Mouse (Mus musculus): ENCODE measurements around the gene Pfn5. TPM values are rescaled to one million over a fixed set of nuclear protein-coding genes. Genes with fewer than 3 reads are reported as not detected.
"Not testable (repeated sequence)": the region's sequence is repeated elsewhere in the genome, so short reads cannot be mapped to it uniquely, and the experiment has no call there.

Gene Pfn5
- not detected in 2 replicates for polyA plus RNA-seq (2014; fragmentation: Nextera tagmentation; extraction: Ambion mirVana)

- no peaks in the 10 kb centered on the region for H3K9me3 ChIP-seq (ENCODE audit: control insufficient read depth, low read length)
- H3K27me3 ChIP-seq (ENCODE audit: control insufficient read depth, insufficient read depth, low read length) = no peaks in the 10 kb centered on the region
- no peak within 1 kb of the TSS for H3K27ac ChIP-seq (replicated peaks in 1 of 2; ENCODE audit: control insufficient read depth in 1 of 2, insufficient read depth in 1 of 2, low read depth in 2 of 2, low read length in 2 of 2)
- no peaks in the 10 kb centered on the region for H3K36me3 ChIP-seq (ENCODE audit: control insufficient read depth, insufficient read depth, low read length)
- no peaks in the 10 kb centered on the region for H3K4me1 ChIP-seq (ENCODE audit: control insufficient read depth in 2 of 2, insufficient read depth in 2 of 2, low read length in 2 of 2)
- WGBS = 84% methylated on average over 2 of the region's 2 CpGs
- no peak for ATAC-seq (ENCODE audit: insufficient number of reproducible peaks, insufficient read depth, low FRiP score, low read depth)
- H3K9ac ChIP-seq (ENCODE audit: low read length) = no peak within 1 kb of the TSS
- H3K4me3 ChIP-seq (ENCODE audit: control insufficient read depth in 1 of 2, insufficient read depth in 1 of 2, low read depth in 1 of 2, low read length in 2 of 2) = no peak within 1 kb of the TSS
- H3K4me2 ChIP-seq (ENCODE audit: low read length) = no peak within 1 kb of the TSS
Measured at GRCm38 (mm10) chrX:95557887-95558286, at the start of gene Pfn5, which contains the start of gene Asb12. Gene Pfn5, plus strand, starts transcription at chrX:95558104. Gene Asb12, minus strand, starts transcription at chrX:95557987.

- Histone ChIP-seq H3K27me3 (ENCODE audit: control insufficient read depth, insufficient read depth, low read length) (no peaks in the 10 kb centered on the region), H3K36me3 (ENCODE audit: control insufficient read depth, insufficient read depth, low read length) (no peaks in the 10 kb centered on the region), H3K9ac (ENCODE audit: low read length) (no peak overlapping the region), H3K4me1 (ENCODE audit: control insufficient read depth in 2 of 2, insufficient read depth in 2 of 2, low read length in 2 of 2) (no peaks in the 10 kb centered on the region), H3K4me2 (ENCODE audit: low read length) (no peak overlapping the region), H3K4me3 (ENCODE audit: control insufficient read depth in 1 of 2, insufficient read depth in 1 of 2, low read depth in 1 of 2, low read length in 2 of 2) (no peak overlapping the region), H3K27ac (replicated peaks in 1 of 2; ENCODE audit: control insufficient read depth in 1 of 2, insufficient read depth in 1 of 2, low read depth in 2 of 2, low read length in 2 of 2) (no peak overlapping the region), H3K9me3 (ENCODE audit: control insufficient read depth, low read length) (no peaks in the 10 kb centered on the region)
- no peak for ATAC-seq (ENCODE audit: insufficient number of reproducible peaks, insufficient read depth, low FRiP score, low read depth)
Measured at GRCm38 (mm10) chrX:95523883-95524282, 34.0 kb upstream of the Pfn5 start.

GRCm38 (mm10) chrX:95525166-95525565 lies 32.7 kb upstream of the Pfn5 start:
- 59% methylated on average over 2 of the region's 2 CpGs for WGBS
- no peak for ATAC-seq (ENCODE audit: insufficient number of reproducible peaks, insufficient read depth, low FRiP score, low read depth)
- no peaks in the 10 kb centered on the region for H3K36me3 ChIP-seq (ENCODE audit: control insufficient read depth, insufficient read depth, low read length)

GRCm38 (mm10) chrX:95535493-95535892 lies 22.4 kb upstream of the Pfn5 start:
- H3K27me3 ChIP-seq (ENCODE audit: control insufficient read depth, insufficient read depth, low read length); H3K4me3 ChIP-seq (ENCODE audit: control insufficient read depth in 1 of 2, insufficient read depth in 1 of 2, low read depth in 1 of 2, low read length in 2 of 2); H3K4me2 ChIP-seq (ENCODE audit: low read length); H3K9me3 ChIP-seq (ENCODE audit: control insufficient read depth, low read length); H3K36me3 ChIP-seq (ENCODE audit: control insufficient read depth, insufficient read depth, low read length); H3K4me1 ChIP-seq (ENCODE audit: control insufficient read depth in 2 of 2, insufficient read depth in 2 of 2, low read length in 2 of 2); ATAC-seq (ENCODE audit: insufficient number of reproducible peaks, insufficient read depth, low FRiP score, low read depth); H3K9ac ChIP-seq (ENCODE audit: low read length); H3K27ac ChIP-seq (replicated peaks in 1 of 2; ENCODE audit: control insufficient read depth in 1 of 2, insufficient read depth in 1 of 2, low read depth in 2 of 2, low read length in 2 of 2): not testable (repeated sequence)
- 70% methylated on average over 2 of the region's 2 CpGs for WGBS

More at GRCm38 (mm10) chrX:95525166-95525565, 32.7 kb upstream of the Pfn5 start:
- H3K4me3 ChIP-seq (ENCODE audit: control insufficient read depth in 1 of 2, insufficient read depth in 1 of 2, low read depth in 1 of 2, low read length in 2 of 2) = no peak overlapping the region
- no peaks in the 10 kb centered on the region for H3K27me3 ChIP-seq (ENCODE audit: control insufficient read depth, insufficient read depth, low read length)
- H3K4me2 ChIP-seq (ENCODE audit: low read length) = no peak overlapping the region
- H3K4me1 ChIP-seq (ENCODE audit: control insufficient read depth in 2 of 2, insufficient read depth in 2 of 2, low read length in 2 of 2) = no peaks in the 10 kb centered on the region
- H3K9ac ChIP-seq (ENCODE audit: low read length) = no peak overlapping the region
- H3K27ac ChIP-seq (replicated peaks in 1 of 2; ENCODE audit: control insufficient read depth in 1 of 2, insufficient read depth in 1 of 2, low read depth in 2 of 2, low read length in 2 of 2) = no peak overlapping the region
- H3K9me3 ChIP-seq (ENCODE audit: control insufficient read depth, low read length) = no peaks in the 10 kb centered on the region

- Histone ChIP-seq H3K27me3 (ENCODE audit: control insufficient read depth, insufficient read depth, low read length) (no peaks in the 10 kb centered on the region), H3K9ac (ENCODE audit: low read length) (no peak overlapping the region), H3K4me3 (ENCODE audit: control insufficient read depth in 1 of 2, insufficient read depth in 1 of 2, low read depth in 1 of 2, low read length in 2 of 2) (no peak overlapping the region), H3K27ac (replicated peaks in 1 of 2; ENCODE audit: control insufficient read depth in 1 of 2, insufficient read depth in 1 of 2, low read depth in 2 of 2, low read length in 2 of 2) (no peak overlapping the region), H3K36me3 (ENCODE audit: control insufficient read depth, insufficient read depth, low read length) (no peaks in the 10 kb centered on the region), H3K9me3 (ENCODE audit: control insufficient read depth, low read length) (no peaks in the 10 kb centered on the region), H3K4me1 (ENCODE audit: control insufficient read depth in 2 of 2, insufficient read depth in 2 of 2, low read length in 2 of 2) (no peaks in the 10 kb centered on the region), H3K4me2 (ENCODE audit: low read length) (no peak overlapping the region)
- WGBS = 50% methylated on average over 4 of the region's 4 CpGs
- ATAC-seq (ENCODE audit: insufficient number of reproducible peaks, insufficient read depth, low FRiP score, low read depth) = no peak
Measured at GRCm38 (mm10) chrX:95554321-95554720, 3.6 kb upstream of the Pfn5 start.

GRCm38 (mm10) chrX:95600609-95601008 lies 42.7 kb downstream of the Pfn5 start:
- Histone ChIP-seq H3K27me3 (ENCODE audit: control insufficient read depth, insufficient read depth, low read length) (no peaks in the 10 kb centered on the region), H3K9me3 (ENCODE audit: control insufficient read depth, low read length) (no peaks in the 10 kb centered on the region), H3K4me1 (ENCODE audit: control insufficient read depth in 2 of 2, insufficient read depth in 2 of 2, low read length in 2 of 2) (peaks cover 0 to 4% of the 10 kb centered on the region in 2 experiments; a peak in 1 of 4 replicates), H3K4me2 (ENCODE audit: low read length) (no peak overlapping the region), H3K27ac (replicated peaks in 1 of 2; ENCODE audit: control insufficient read depth in 1 of 2, insufficient read depth in 1 of 2, low read depth in 2 of 2, low read length in 2 of 2) (no peak overlapping the region), H3K9ac (ENCODE audit: low read length) (no peak overlapping the region), H3K36me3 (ENCODE audit: control insufficient read depth, insufficient read depth, low read length) (no peaks in the 10 kb centered on the region), H3K4me3 (ENCODE audit: control insufficient read depth in 1 of 2, insufficient read depth in 1 of 2, low read depth in 1 of 2, low read length in 2 of 2) (no peak overlapping the region)
- 29% methylated on average over 5 of the region's 5 CpGs for WGBS
- no peak for ATAC-seq (ENCODE audit: insufficient number of reproducible peaks, insufficient read depth, low FRiP score, low read depth)

Other genes starting within 250 kb of the Pfn5 start
- gene Amer1, start 113.2 kb upstream of the Pfn5 start, polyA plus RNA-seq (2014; fragmentation: Nextera tagmentation; extraction: Ambion mirVana) = 6.0 and 6.4 TPM in 2 replicates
- gene Asb12, start 117 bp upstream of the Pfn5 start, polyA plus RNA-seq (2014; fragmentation: Nextera tagmentation; extraction: Ambion mirVana) = 3.2 and 4.0 TPM in 2 replicates
- 8.2 and 8.9 TPM in 2 replicates for gene Zc4h2, start 100.4 kb downstream of the Pfn5 start, polyA plus RNA-seq (2014; fragmentation: Nextera tagmentation; extraction: Ambion mirVana)
- gene Zc3h12b, start 153.6 kb downstream of the Pfn5 start, polyA plus RNA-seq (2014; fragmentation: Nextera tagmentation; extraction: Ambion mirVana) = 1.7 and 2.6 TPM in 2 replicates